Mouse (Mus musculus): Measurements from ENCODE around the gene Bcl10. TPM values are rescaled to one million over a fixed set of nuclear protein-coding genes. Genes with fewer than 3 reads are reported as not detected.
"Not testable (repeated sequence)": the region's sequence is repeated elsewhere in the genome, so short reads cannot be mapped to it uniquely, and the experiment has no call there.

Bcl10 gene
- total RNA-seq, 2 experiments from 2014 or later = 15.2 TPM

DNA sequence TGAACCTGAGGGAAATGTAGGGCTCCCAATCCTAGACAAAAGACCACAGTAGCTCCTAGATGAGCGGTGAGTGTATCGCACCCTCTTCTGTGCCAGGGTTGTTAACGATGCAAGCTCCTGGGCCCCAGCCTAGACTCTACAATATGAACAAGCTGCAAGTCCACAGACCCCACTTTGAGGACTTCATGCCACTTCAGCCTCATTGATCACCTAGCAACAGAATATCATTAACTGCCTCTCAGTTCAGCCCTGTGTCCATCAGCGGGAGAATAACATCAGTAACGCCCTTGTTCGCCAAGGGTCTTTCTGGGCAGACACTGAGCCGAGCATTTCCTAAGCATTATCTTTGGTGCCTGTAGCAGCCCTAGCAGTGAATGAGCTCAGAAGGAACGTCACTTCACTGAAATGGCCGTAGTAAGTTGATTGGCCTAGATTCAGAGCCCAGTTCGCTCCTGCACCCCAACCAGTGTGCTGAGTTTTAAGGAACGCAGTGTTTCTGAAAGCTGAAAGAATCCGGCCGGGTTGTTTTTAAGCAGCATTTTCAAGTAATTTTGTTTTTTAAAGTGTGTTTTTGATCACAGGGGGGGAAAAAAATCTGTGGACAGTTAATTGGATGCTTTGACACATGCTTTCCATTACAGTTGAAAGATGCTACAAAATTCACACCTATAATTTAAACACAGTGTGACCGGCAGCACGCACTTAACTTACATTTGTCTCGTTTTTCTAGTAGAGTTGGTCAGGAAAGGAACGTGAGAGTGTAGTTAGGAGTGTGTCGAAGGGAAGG lies 32.1 kb upstream of the Bcl10 start:
- H3K27ac ChIP-seq = peak overlapping the region; percentile 13; the same call in 1 of the 2 replicates
- DNase-seq (ENCODE audit: extremely low spot score in 1 of 2, low spot score in 2 of 2) = peak in 1 of 2 experiments; percentile 30
- no peak for TF ChIP-seq CTCF (IDR thresholded peaks at IDR 0.05)
- intact Hi-C loops (cut with DNase I) = no loop called here
- no peak overlapping the region for H3K4me3 ChIP-seq

DNA sequence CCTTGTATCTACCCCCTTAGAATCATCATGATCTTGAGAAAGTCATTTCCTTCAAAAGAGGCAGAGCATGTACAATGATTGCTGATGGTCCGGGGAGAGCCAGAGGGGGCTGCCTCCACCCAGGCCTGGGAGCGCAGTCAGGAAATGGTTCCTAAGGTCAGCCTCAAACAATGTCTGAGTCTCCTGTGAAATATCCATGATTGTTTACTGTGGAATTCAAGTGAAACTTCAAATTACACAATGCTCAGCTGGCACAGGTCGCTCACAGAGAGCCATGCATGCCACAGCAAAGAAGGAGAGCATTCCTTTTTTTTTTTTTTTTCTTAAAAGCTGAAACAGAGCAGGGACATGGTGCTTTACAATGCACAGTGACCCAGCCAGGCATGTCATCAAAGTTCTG lies 30.2 kb upstream of the Bcl10 start:
- intact Hi-C loops (cut with DNase I) = no loop called here
- TF ChIP-seq CTCF (IDR thresholded peaks at IDR 0.05) = no peak
- H3K4me3 ChIP-seq = no peak overlapping the region
- no peak overlapping the region for H3K27ac ChIP-seq
- DNase-seq (ENCODE audit: extremely low spot score in 1 of 2, low spot score in 2 of 2) = no peak

DNA sequence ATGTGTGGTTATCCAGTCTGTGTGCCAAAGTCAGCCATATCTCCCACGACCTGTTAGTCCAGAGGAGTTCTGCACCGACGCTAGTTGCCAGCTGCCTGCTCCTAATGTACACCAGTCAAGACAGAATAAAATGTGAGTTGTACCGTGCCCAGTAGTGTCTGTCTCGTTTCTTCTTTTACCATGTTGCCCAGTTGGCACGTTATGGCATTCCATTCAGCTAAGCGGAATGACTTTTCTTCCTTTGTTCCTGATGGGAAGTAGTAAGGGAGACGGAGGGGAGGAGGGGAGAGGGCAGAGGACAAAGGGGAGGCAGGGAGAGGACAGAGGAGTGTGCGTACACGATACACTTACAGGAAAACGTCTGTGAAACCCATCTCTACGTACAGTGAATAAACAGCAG lies 28.5 kb upstream of the Bcl10 start:
- Histone ChIP-seq H3K4me3 (no peak overlapping the region), H3K27ac (no peak overlapping the region)
- no peak for DNase-seq (ENCODE audit: extremely low spot score in 1 of 2, low spot score in 2 of 2)
- TF ChIP-seq CTCF (IDR thresholded peaks at IDR 0.05) = no peak
- intact Hi-C loops (cut with DNase I) = no loop called here

DNA sequence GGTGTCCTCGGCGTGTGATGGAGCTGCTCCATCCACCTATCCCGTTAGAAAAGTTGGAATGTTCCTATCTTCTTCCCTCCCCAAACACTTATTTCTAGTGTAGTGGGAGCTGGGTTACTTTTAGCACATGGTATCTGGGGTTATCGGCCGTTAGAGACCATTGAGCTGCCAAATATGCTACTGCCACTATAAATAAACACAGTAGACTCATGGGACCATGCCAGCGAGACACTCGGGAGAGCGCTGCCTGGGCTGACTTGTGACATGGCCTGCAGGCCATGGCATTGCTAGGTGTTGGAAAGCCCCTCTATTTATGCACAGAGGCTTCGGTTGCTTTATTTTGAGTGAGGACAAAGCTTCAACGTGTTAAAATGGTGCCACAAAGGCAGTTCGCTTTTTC lies 24.9 kb upstream of the Bcl10 start:
- intact Hi-C loops (cut with DNase I) = no loop called here
- H3K27ac ChIP-seq = no peak overlapping the region
- TF ChIP-seq CTCF (IDR thresholded peaks at IDR 0.05) = no peak
- DNase-seq (ENCODE audit: extremely low spot score in 1 of 2, low spot score in 2 of 2) = no peak
- no peak overlapping the region for H3K4me3 ChIP-seq

DNA sequence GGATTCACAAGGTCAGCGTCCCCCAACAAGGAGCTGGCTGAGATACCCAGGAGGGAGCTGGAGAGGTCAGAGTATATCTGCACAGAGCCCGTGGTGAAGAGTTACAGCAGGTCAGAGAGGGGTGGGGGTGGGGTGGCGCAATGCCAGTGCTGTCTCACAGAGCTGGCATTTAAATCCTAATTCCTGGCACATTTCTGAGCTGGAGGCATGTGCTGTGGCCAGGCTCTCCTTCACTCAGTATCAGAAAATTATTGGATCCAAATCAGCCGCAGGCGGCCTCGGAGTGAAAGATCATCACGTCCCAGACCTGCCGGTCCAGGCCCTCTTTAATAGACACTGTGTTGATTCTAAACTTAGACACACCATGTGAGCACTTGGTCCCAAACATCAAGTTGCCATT lies 22.8 kb upstream of the Bcl10 start:
- Histone ChIP-seq H3K27ac (no peak overlapping the region), H3K4me3 (no peak overlapping the region)
- DNase-seq (ENCODE audit: extremely low spot score in 1 of 2, low spot score in 2 of 2) = no peak
- TF ChIP-seq CTCF (IDR thresholded peaks at IDR 0.05) = no peak
- intact Hi-C loops (cut with DNase I) = loop anchor here (10.0 kb wide), 1 partner anchor 765 kb away; no protein-coding TSS in a partner anchor

DNA sequence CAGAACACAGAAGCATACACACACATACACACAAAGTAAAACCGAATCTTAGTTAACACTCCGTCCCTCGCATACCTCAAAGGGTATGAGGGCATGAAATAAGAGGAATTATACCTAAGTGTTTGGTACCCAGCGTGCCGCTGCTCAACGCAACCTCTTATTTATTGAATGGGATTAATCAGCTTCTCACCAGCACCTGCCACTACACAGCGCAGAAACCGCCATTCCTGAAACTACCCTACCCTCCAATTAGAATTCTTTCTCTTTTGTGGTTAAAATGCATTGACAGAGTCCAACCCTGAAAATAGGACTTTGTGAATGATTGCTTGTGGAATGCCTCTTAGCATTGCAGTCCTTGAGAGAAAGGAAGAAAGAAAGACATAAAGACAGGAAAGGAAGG lies 19.1 kb upstream of the Bcl10 start:
- no peak for DNase-seq (ENCODE audit: extremely low spot score in 1 of 2, low spot score in 2 of 2)
- intact Hi-C loops (cut with DNase I) = loop anchor here (10.0 kb wide), 1 partner anchor 769 kb away; no protein-coding TSS in a partner anchor
- no peak overlapping the region for H3K4me3 ChIP-seq
- no peak for TF ChIP-seq CTCF (IDR thresholded peaks at IDR 0.05)
- no peak overlapping the region for H3K27ac ChIP-seq

DNA sequence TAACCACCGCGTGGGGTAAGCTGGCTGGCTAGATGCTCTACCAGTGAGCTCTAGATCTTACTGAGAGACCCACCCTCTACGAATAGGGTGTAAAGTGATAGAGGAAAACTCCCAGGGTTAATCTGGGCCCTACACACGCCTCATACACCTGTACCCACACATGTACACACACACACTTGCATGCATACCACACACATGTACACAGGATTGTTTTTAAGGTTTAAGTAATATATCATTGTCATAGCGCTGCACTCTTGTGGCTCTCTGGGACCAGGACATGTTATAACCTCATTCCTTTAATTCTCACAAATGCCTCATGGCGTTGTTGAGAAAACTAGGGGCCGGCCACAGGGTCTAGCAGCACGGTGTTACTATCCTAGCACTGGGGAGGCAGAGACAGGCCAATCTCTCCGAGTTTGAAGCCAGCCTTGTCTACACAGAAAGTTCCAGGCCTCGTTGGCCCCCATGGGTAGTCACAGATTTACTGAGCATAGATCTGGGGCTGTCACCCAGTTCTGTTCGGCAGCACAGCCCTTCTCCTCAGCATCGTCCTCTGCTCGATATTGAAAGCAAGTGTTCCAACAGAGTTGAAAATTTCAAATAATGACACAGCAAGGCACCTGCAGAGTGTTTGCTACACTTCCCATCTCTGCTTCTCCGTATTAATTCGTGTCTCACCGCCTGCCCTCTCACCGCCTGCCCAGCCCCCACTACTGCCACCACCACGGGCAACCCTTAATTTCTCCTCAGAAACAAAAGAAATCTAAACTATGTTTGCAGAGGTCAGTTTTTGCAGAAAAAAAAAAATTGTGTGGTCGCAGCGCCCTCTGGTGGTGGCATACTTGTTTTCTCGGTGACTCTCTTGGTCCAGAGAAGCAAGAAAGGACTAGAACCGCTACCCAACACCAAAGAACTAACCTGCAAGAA lies 17.5 kb upstream of the Bcl10 start:
- TF ChIP-seq CTCF (IDR thresholded peaks at IDR 0.05) = peak; percentile 76
- Histone ChIP-seq H3K4me3 (no peak overlapping the region), H3K27ac (no peak overlapping the region)
- intact Hi-C loops (cut with DNase I) = loop anchor here (1.0 to 10.0 kb wide), 5 partner anchors 258 to 770 kb away; partner anchors contain the start of gene Ccn1
- DNase-seq (ENCODE audit: extremely low spot score in 1 of 2, low spot score in 2 of 2) = peak; percentile 47 to 72

DNA sequence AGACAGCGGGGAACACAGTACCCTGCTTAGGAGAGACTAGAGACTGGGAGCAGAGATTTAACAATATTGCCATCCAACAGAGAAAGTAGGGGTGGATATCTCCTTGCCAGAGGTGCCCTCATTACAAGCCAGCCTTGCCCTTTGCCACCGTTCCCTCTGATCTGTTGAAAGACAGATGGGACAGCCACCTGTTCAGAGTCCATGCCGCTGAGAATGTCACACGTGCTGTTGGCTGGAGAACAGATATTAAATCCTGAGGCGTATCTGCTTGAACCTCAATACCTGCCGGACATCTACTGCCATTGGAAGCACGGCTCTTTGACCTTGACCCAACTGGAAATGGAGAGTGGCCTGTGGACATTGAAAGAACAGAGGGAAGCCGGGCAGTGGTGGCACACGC lies 16.0 kb upstream of the Bcl10 start:
- DNase-seq (ENCODE audit: extremely low spot score in 1 of 2, low spot score in 2 of 2) = no peak
- no peak overlapping the region for H3K27ac ChIP-seq
- no peak for TF ChIP-seq CTCF (IDR thresholded peaks at IDR 0.05)
- H3K4me3 ChIP-seq = no peak overlapping the region
- intact Hi-C loops (cut with DNase I) = loop anchor here (5.0 to 10.0 kb wide), 3 partner anchors 259 to 772 kb away; partner anchors contain the start of gene Ccn1

DNA sequence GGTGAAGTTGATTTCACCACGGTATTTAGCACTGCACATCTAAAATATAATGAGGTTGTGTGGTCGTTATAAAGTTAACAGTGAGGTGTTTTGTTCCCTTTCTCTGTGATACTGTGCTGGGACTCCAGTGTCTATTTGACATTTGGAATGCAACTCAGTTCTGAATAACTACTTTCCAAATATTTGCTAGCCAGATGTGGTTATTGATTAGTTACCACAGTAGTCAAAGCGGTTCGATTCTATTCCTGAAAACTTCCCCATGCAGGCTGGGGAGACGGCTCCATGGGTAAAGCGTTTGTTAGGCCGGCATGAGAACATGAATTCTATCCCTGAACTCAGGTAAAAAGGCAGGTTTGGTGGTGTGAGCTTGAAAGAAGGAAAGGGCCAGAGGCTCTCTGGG lies 10.1 kb upstream of the Bcl10 start:
- no peak for DNase-seq (ENCODE audit: extremely low spot score in 1 of 2, low spot score in 2 of 2)
- no peak overlapping the region for H3K4me3 ChIP-seq
- intact Hi-C loops (cut with DNase I) = no loop called here
- TF ChIP-seq CTCF (IDR thresholded peaks at IDR 0.05) = no peak
- H3K27ac ChIP-seq = no peak overlapping the region

DNA sequence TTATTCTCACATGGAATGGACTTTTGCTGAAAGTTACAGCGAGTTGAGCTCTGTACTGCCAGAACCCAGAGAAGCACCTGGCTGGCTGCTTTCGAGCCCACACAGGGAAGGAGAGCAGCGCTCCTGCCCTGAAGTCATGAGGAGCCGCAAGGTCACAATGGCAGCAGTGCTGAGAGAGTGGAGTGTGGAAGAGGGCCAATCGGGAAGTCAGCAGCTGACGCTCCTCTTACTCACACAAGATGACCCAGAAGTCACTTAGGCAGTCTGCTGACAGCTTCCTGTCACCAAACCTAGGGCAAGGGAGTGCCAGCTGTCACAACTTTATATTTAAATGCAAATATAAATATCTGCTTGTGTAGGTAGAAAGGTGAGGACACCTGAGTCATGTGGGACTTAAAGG lies 9.3 kb upstream of the Bcl10 start:
- TF ChIP-seq CTCF (IDR thresholded peaks at IDR 0.05) = no peak
- intact Hi-C loops (cut with DNase I) = no loop called here
- DNase-seq (ENCODE audit: extremely low spot score in 1 of 2, low spot score in 2 of 2) = no peak
- Histone ChIP-seq H3K4me3 (no peak overlapping the region), H3K27ac (no peak overlapping the region)

DNA sequence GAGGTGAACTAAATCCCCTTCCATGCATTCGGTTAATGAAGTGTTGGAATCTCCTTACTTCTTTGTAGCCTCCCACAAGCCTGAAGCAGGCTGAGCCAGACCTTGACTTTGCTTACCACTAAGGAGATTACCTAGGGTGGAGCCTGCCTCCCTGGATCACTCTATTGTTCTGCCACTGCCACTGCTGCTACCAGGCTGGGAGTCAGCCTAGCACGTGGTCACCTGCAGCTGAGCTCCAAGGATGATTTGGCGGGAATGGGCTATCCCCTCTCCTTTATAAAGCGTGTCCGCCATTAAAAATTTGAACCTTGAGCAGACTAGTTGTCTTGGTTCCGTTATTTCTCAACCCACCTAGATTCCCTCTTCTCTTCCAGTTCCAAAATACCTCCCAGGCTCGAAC lies 8.7 kb upstream of the Bcl10 start:
- intact Hi-C loops (cut with DNase I); H3K27ac ChIP-seq; H3K4me3 ChIP-seq; DNase-seq (ENCODE audit: extremely low spot score in 1 of 2, low spot score in 2 of 2): not testable (repeated sequence)

DNA sequence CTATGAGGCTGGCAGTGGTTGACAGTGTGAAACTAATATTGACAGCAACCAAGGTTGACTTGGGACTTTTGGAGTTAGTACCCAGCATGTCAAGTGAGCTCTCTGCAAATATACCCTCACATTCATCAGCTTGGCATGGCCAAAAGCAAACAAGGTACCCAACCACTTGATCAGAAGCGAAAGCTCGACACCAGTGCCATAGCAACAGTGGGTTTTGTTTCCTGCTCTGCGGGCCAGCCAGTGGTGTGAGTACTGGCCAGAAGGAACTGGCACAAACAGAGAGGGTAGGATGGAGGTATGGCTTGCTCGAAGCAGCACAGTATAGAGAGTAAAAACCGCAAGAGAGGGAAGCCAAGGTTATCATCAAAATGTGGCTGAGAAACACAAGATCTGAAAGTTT lies 6.2 kb upstream of the Bcl10 start:
- intact Hi-C loops (cut with DNase I) = no loop called here
- DNase-seq (ENCODE audit: extremely low spot score in 1 of 2, low spot score in 2 of 2) = no peak
- no peak for TF ChIP-seq CTCF (IDR thresholded peaks at IDR 0.05)
- Histone ChIP-seq H3K27ac (no peak overlapping the region), H3K4me3 (no peak overlapping the region)

All from left cerebral cortex, adult 2 months (tissue).